Mouse (Mus musculus): ENCODE data around the gene Abraxas1. TPM values are rescaled to one million over a fixed set of nuclear protein-coding genes. Genes with fewer than 3 reads are reported as not detected.

Abraxas1 gene
- polyA plus RNA-seq, 1 experiment: 9.6 TPM

GRCm38 (mm10) chr5:100792261-100792660 is 28.5 kb downstream of the Abraxas1 start:
- no peaks in the 10 kb centered on the region for H3K4me1 ChIP-seq (ENCODE audit: control insufficient read depth, insufficient read depth, low read length)

DNA sequence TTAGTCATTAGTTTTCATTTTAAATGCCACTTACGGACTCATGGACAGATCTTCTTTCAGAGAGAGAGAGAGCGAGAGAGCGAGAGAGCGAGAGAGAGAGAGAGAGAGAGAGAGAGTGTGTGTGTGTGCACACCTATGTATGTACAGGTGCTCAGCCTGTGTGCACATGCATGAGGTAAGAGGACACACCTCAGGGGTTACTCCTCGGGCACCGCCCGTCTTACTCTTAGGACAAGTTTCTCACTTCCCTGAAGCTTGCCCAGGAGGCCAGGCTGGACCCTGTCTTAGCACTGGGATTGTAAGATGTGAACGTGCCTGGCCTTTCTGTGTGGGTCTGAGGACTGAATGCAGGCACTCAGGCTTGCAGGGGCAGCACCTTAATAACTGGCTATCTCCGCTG is 33.2 kb downstream of the Abraxas1 start:
- no peak overlapping the region for H3K27ac ChIP-seq (ENCODE audit: insufficient read depth, low read length)
- no peaks in the 10 kb centered on the region for H3K4me1 ChIP-seq (ENCODE audit: control insufficient read depth, insufficient read depth, low read length)
- TF ChIP-seq CTCF (IDR thresholded peaks at IDR 0.05; ENCODE audit: extremely low read depth, insufficient read depth, low read length): no peak
- no peak for TF ChIP-seq POLR2A (IDR thresholded peaks at IDR 0.05; ENCODE audit: extremely low read depth, insufficient read depth, low read length)
- no peak overlapping the region for H3K4me3 ChIP-seq (ENCODE audit: insufficient read depth, low read length)

More at GRCm38 (mm10) chr5:100792261-100792660, 28.5 kb downstream of the Abraxas1 start:
- Histone ChIP-seq H3K4me3 (ENCODE audit: insufficient read depth, low read length) (no peak overlapping the region), H3K27ac (ENCODE audit: insufficient read depth, low read length) (no peak overlapping the region)
- TF ChIP-seq CTCF (IDR thresholded peaks at IDR 0.05; ENCODE audit: extremely low read depth, insufficient read depth, low read length): no peak
- no peak for TF ChIP-seq POLR2A (IDR thresholded peaks at IDR 0.05; ENCODE audit: extremely low read depth, insufficient read depth, low read length)

- Histone ChIP-seq H3K27ac (ENCODE audit: insufficient read depth, low read length) (no peak overlapping the region), H3K4me3 (ENCODE audit: insufficient read depth, low read length) (no peak overlapping the region), H3K4me1 (ENCODE audit: control insufficient read depth, insufficient read depth, low read length) (no peaks in the 10 kb centered on the region)
- no peak for TF ChIP-seq CTCF (IDR thresholded peaks at IDR 0.05; ENCODE audit: extremely low read depth, insufficient read depth, low read length)
- no peak for TF ChIP-seq POLR2A (IDR thresholded peaks at IDR 0.05; ENCODE audit: extremely low read depth, insufficient read depth, low read length)
Measured at GRCm38 (mm10) chr5:100779002-100779401, 41.8 kb downstream of the Abraxas1 start.

- Histone ChIP-seq H3K27ac (ENCODE audit: insufficient read depth, low read length) (no peak overlapping the region), H3K4me1 (ENCODE audit: control insufficient read depth, insufficient read depth, low read length) (no peaks in the 10 kb centered on the region), H3K4me3 (ENCODE audit: insufficient read depth, low read length) (no peak overlapping the region)
- TF ChIP-seq POLR2A (IDR thresholded peaks at IDR 0.05; ENCODE audit: extremely low read depth, insufficient read depth, low read length) (no peak), CTCF (IDR thresholded peaks at IDR 0.05; ENCODE audit: extremely low read depth, insufficient read depth, low read length) (no peak)
Measured at GRCm38 (mm10) chr5:100776900-100777299, 43.9 kb downstream of the Abraxas1 start.

DNA sequence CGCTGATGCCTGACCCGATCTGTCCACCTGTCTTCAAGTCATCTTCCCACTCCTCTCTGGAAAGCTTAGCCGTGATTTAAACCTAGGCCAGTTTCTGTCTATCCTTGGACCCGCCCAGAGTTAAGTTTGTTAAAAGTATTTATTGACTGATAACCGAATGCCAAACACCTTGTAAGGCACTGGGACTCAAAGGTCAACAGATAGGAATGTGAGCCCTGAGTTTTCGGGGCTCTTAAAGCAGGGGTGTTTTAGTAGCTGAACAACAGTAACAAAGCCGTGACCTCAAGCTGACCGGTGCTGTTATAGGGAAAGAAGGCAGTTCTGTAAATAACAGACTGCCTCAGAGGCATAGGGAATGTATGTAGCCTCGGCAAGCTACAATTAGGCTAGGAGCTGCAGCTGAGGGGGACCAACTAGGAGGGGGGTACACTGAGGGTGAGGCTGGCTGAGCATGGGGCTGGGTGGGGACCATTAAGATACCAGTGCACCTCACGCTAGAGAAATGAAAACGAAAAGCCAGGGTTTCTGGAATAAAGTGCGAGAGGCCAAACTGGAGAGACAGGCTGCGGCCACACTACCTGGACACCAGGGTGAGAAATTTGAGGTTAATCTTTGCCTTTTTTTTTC is 44.9 kb downstream of the Abraxas1 start:
- H3K4me3 ChIP-seq (ENCODE audit: insufficient read depth, low read length): no peak overlapping the region
- H3K27ac ChIP-seq (ENCODE audit: insufficient read depth, low read length): no peak overlapping the region
- TF ChIP-seq CTCF (IDR thresholded peaks at IDR 0.05; ENCODE audit: extremely low read depth, insufficient read depth, low read length): no peak
- TF ChIP-seq POLR2A (IDR thresholded peaks at IDR 0.05; ENCODE audit: extremely low read depth, insufficient read depth, low read length): no peak
- H3K4me1 ChIP-seq (ENCODE audit: control insufficient read depth, insufficient read depth, low read length): no peaks in the 10 kb centered on the region

- Histone ChIP-seq H3K4me3 (ENCODE audit: insufficient read depth, low read length) (no peak overlapping the region), H3K27ac (ENCODE audit: insufficient read depth, low read length) (no peak overlapping the region), H3K4me1 (ENCODE audit: control insufficient read depth, insufficient read depth, low read length) (0 out of 2 replicates have a peak, but pooled peaks cover 1% of the 10 kb centered on the region)
- TF ChIP-seq POLR2A (IDR thresholded peaks at IDR 0.05; ENCODE audit: extremely low read depth, insufficient read depth, low read length) (no peak), CTCF (IDR thresholded peaks at IDR 0.05; ENCODE audit: extremely low read depth, insufficient read depth, low read length) (no peak)
Measured at GRCm38 (mm10) chr5:100771575-100771974, 49.2 kb downstream of the Abraxas1 start.

DNA sequence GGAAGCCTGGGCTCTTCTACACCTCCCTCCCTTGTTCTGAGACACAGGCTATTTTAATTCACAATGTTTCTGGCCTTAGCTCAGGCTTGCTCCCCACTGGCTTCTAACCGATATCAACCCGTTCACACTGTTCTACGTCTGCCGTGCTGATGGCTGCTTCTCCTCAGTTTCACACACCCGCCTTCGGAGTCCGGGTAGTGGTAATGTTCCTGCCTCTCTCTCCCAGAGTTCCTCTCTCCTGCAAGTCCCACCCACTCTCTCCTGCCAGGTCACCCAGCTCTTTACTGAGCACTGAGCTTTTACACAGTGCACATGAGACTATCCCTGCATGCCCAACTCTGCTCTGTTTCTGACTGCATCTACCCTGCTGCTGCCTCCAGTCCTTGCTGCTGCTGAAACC is 54.7 kb downstream of the Abraxas1 start:
- no peak for TF ChIP-seq POLR2A (IDR thresholded peaks at IDR 0.05; ENCODE audit: extremely low read depth, insufficient read depth, low read length)
- no peak for TF ChIP-seq CTCF (IDR thresholded peaks at IDR 0.05; ENCODE audit: extremely low read depth, insufficient read depth, low read length)
- Histone ChIP-seq H3K4me1 (ENCODE audit: control insufficient read depth, insufficient read depth, low read length) (0 out of 2 replicates have a peak, but pooled peaks cover 1% of the 10 kb centered on the region), H3K4me3 (ENCODE audit: insufficient read depth, low read length) (no peak overlapping the region), H3K27ac (ENCODE audit: insufficient read depth, low read length) (no peak overlapping the region)

- no peak for TF ChIP-seq CTCF (IDR thresholded peaks at IDR 0.05; ENCODE audit: extremely low read depth, insufficient read depth, low read length)
- TF ChIP-seq POLR2A (IDR thresholded peaks at IDR 0.05; ENCODE audit: extremely low read depth, insufficient read depth, low read length): no peak
- H3K4me1 ChIP-seq (ENCODE audit: control insufficient read depth, insufficient read depth, low read length): no peaks in the 10 kb centered on the region
- H3K27ac ChIP-seq (ENCODE audit: insufficient read depth, low read length): no peak overlapping the region
- H3K4me3 ChIP-seq (ENCODE audit: insufficient read depth, low read length): no peak overlapping the region
Measured at GRCm38 (mm10) chr5:100761736-100762135, 59.0 kb downstream of the Abraxas1 start.

- Histone ChIP-seq H3K27ac (ENCODE audit: insufficient read depth, low read length) (no peak overlapping the region), H3K4me1 (ENCODE audit: control insufficient read depth, insufficient read depth, low read length) (no peaks in the 10 kb centered on the region), H3K4me3 (ENCODE audit: insufficient read depth, low read length) (no peak overlapping the region)
- TF ChIP-seq POLR2A (IDR thresholded peaks at IDR 0.05; ENCODE audit: extremely low read depth, insufficient read depth, low read length) (no peak), CTCF (IDR thresholded peaks at IDR 0.05; ENCODE audit: extremely low read depth, insufficient read depth, low read length) (no peak)
Measured at GRCm38 (mm10) chr5:100760049-100760663, 60.6 kb downstream of the Abraxas1 start.

DNA sequence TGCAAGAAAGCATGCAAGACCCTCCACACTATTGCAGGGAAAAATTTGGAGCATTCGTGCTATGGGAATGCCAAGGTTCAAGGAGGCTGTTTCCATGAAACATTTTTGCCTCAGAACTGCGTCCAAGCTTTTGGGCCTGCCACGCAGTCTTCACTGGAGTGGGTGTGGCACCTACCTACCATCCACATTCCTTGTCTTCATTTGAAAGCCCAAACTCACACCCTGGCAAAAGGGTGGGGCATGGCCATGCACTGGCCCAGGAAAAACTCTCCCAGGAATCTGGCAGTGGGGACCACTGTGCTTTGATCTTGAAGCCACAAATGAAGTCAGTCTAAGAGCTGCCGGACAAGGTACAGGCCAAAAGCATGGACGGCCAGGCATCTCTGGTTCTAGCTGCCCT is 62.6 kb downstream of the Abraxas1 start:
- no peak for TF ChIP-seq POLR2A (IDR thresholded peaks at IDR 0.05; ENCODE audit: extremely low read depth, insufficient read depth, low read length)
- no peak for TF ChIP-seq CTCF (IDR thresholded peaks at IDR 0.05; ENCODE audit: extremely low read depth, insufficient read depth, low read length)
- Histone ChIP-seq H3K4me1 (ENCODE audit: control insufficient read depth, insufficient read depth, low read length) (no peaks in the 10 kb centered on the region), H3K4me3 (ENCODE audit: insufficient read depth, low read length) (no peak overlapping the region), H3K27ac (ENCODE audit: insufficient read depth, low read length) (no peak overlapping the region)

Other genes starting within 250 kb of the Abraxas1 start
- 0.55 and 0.96 TPM in 2 replicates for gene Plac8, start 248.7 kb downstream of the Abraxas1 start, polyA plus RNA-seq (2012; rRNA removed)
- gene Coq2, start 145.8 kb downstream of the Abraxas1 start, polyA plus RNA-seq (2012; rRNA removed): 157 and 158 TPM in 2 replicates
- 1.1 and 1.2 TPM in 2 replicates for gene Hpse, start 101.2 kb downstream of the Abraxas1 start, polyA plus RNA-seq (2012; rRNA removed)
- 40.4 and 41.7 TPM in 2 replicates for gene Helq, start 22.4 kb downstream of the Abraxas1 start, polyA plus RNA-seq (2012; rRNA removed)
- gene Mrps18c, start 22.3 kb downstream of the Abraxas1 start, polyA plus RNA-seq (2012; rRNA removed): 39.8 and 43.1 TPM in 2 replicates
- gene Gpat3, start 24.7 kb upstream of the Abraxas1 start, polyA plus RNA-seq (2012; rRNA removed): 3.0 and 4.0 TPM in 2 replicates